Mouse (Mus musculus): ENCODE data around the gene Gm10324.
"Not testable (repeated sequence)": the region's sequence is repeated elsewhere in the genome, so short reads cannot be mapped to it uniquely, and the experiment has no call there.

The Gm10324 gene

GRCm38 (mm10) chr13:66119247-66119646, at the start of gene Gm10324:
Gene Gm10324 (plus strand): TSS chr13:66119547.
- not testable (repeated sequence) for DNase-seq
